Mouse (Mus musculus): ENCODE measurements around the gene Armcx6. TPM values are rescaled to one million over a fixed set of nuclear protein-coding genes. Genes with fewer than 3 reads are reported as not detected.

Armcx6 gene
- total RNA-seq, 2 experiments from 2014 or later: 4.7 to 5.8 TPM

Small RNAs within 50 kb of the gene (microRNA-seq; reads per million reads assigned to microRNA genes)
- 0 to 0.32 reads per million in 2 experiments for gene Mir7093

Other genes with a start within 250 kb of the Armcx6 start
- gene Timm8a1, start 209.6 kb downstream of the Armcx6 start, total RNA-seq (2021): 10 to 100 TPM; 14.6 to 19.1 TPM
- gene Btk, start 167.8 kb downstream of the Armcx6 start, total RNA-seq (2021): under 1 TPM; 0.27 to 0.62 TPM
- 100 to 1,000 TPM; 195 to 198 TPM for gene Rpl36a, start 165.8 kb downstream of the Armcx6 start, total RNA-seq (2021)
- 1 to 10 TPM; 1.8 TPM for gene Gla, start 150.3 kb downstream of the Armcx6 start, total RNA-seq (2021)
- 10 to 100 TPM; 49.6 to 52.6 TPM for gene Hnrnph2, start 150.2 kb downstream of the Armcx6 start, total RNA-seq (2021)
- 10 to 100 TPM; 13.2 to 20.1 TPM for gene Armcx4, start 64.9 kb downstream of the Armcx6 start, total RNA-seq (2021)
- 1 to 10 TPM; 5.6 to 6.6 TPM for gene Armcx1, start 33.5 kb downstream of the Armcx6 start, total RNA-seq (2021)
- 10 to 100 TPM; 33.3 to 42.6 TPM for gene Armcx3, start 5.2 kb upstream of the Armcx6 start, total RNA-seq (2021)
- 10 to 100 TPM; 12.9 to 18.6 TPM for gene Armcx2, start 57.8 kb upstream of the Armcx6 start, total RNA-seq (2021)
- gene Nxf2, start 213.3 kb upstream of the Armcx6 start, total RNA-seq (2021): not detected

Measured in gastrocnemius, postnatal 14 days (tissue).